Mouse (Mus musculus) adrenal gland, adult 18-20 months (tissue): ENCODE data around the gene Sox5. TPM values are rescaled to one million over a fixed set of nuclear protein-coding genes. Genes with fewer than 3 reads are reported as not detected.

Source experiments
- DNase-seq, 2 experiments: peaks; one replicate each; pipeline ENCODE4 v3.0.0; 2021 to 2022; ENCODE audit warnings: low spot score in 2 of 2
- long read RNA-seq, 2 experiments: library from polyadenylated mRNA; stranded (forward); transcript quantifications; one replicate each; pipeline ENCODE4 v2.0.0; 2021
- total RNA-seq, 2 experiments: library from RNA; stranded (reverse); gene quantifications; 1 replicate in 1 of 2; 2 replicates in 1 of 2; pipeline ENCODE4 v1.2.3; 2021

Sox5 gene
- 10 to 100 TPM; 10.9 to 16.5 TPM for total RNA-seq
- long read RNA-seq, experiment 1, partial matches to known transcripts = 0 of 2 reads
- long read RNA-seq, experiment 1, other reads (novel, unspliced or antisense) = 2 of 2 reads
- long read RNA-seq, experiment 2, partial matches to known transcripts = 2 of 5 reads
- long read RNA-seq, experiment 2, other reads (novel, unspliced or antisense) = 3 of 5 reads

GRCm38 (mm10) chr6:144781431-144782030 lies at the start of gene Sox5:
Gene Sox5 (minus strand): TSS chr6:144781977.
- peak; percentile 55 to 69 for DNase-seq

- no peak for DNase-seq
Measured at GRCm38 (mm10) chr6:144825018-144825602, 43.3 kb upstream of the Sox5 start.

GRCm38 (mm10) chr6:144824153-144824552 lies 42.4 kb upstream of the Sox5 start:
- DNase-seq = no peak

DNA sequence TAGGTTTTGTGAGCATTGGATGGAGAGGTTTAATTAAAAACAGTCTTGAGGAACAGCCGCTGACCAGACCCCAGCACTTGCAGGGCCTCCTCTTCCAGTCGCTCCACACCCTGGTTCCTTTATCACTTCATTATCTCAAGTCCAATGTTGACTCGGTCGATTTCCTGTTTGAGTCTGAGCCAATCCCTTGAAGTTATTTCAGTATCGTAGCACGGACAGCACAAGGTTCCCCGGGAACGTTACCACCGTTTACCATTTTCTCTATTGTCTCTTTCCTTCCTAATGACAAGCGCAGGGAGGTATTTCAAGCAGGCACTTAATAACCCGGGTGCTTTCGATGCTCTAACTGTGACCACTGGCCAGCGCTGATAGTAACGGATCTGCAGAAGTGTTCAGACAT lies 40.8 kb upstream of the Sox5 start:
- no peak for DNase-seq

GRCm38 (mm10) chr6:144821019-144821418 lies 39.2 kb upstream of the Sox5 start:
- no peak for DNase-seq

DNA sequence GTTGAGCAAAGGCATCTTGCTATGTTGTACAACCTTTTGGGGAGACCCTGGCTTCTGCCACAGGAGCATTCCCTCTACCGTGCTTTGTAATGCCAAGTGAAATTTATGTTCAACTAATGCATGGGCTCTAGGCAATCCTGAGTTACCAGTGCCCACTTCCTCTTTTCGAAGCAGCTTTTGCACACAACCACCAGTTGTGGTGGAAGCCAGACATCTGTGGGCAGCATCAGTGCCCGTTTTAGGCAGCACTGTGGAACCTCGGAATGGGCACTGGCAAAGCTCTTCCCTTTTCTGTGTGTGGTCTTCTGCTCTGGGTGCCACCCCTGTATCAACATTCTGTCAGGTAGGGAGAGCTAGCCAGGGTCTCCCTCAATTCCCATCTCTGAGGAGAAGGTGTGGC lies 36.2 kb upstream of the Sox5 start:
- no peak for DNase-seq

- DNase-seq = no peak
Measured at GRCm38 (mm10) chr6:144817329-144817932, 35.7 kb upstream of the Sox5 start.

DNA sequence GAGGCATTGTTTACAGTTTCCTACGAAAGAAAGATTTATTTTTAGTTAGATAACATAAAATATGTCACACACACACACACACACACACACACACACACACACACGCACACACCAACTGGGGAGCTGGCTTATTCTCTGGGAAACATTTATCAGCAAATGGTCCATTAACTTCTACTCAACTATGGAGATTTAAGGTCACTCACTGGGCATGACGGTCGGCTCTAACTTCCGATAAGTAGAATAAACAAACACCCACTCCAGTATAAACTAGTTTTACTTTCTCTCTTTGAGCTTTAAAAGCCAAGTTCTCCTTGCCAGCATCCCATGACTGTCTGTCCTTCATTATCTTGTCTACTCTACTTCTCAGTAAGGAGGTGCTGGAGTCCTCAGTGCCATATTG lies 33.8 kb upstream of the Sox5 start:
- DNase-seq = no peak

GRCm38 (mm10) chr6:144814931-144815364 lies 33.2 kb upstream of the Sox5 start:
- no peak for DNase-seq

DNA sequence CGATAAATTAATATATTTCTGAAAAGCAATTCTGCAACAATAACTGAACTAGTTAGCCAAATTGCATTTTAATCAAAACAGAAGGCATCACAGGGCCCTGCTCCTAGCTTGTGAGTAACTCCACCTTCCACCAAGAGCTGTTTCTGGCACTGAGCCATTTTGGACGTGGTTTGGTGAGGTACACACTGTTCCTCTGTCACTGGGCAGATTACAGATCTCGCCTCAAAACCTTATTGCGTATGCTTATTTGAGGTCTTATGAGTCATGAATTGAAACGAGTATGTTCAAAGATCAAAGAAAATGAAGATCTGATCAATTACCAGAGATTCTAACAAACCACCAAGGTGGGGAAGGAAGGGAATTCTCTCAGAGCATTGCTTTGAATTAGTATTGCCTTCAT lies 22.5 kb upstream of the Sox5 start:
- no peak for DNase-seq

- DNase-seq = no peak
Measured at GRCm38 (mm10) chr6:144803063-144803462, 21.3 kb upstream of the Sox5 start.

DNA sequence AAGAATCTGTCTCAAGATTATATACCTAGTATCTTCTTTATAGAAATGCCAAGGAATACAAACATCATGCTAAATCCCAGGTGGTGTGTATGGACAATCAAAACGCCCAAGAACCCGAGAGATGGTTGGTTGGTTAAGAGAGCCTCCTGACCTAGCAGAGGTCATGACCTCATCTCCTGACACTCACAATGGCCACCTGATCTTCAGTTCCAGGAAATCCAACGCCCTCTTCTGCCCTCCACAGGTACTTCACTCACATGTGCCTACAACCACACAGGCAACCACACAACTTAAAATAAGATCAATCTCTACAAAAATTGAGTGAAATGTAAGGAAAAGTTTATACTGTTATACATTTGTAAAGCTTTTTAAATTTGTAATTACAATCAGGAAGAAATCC lies 12.6 kb upstream of the Sox5 start:
- no peak for DNase-seq

GRCm38 (mm10) chr6:144792871-144793270 lies 11.1 kb upstream of the Sox5 start:
- DNase-seq = no peak

DNA sequence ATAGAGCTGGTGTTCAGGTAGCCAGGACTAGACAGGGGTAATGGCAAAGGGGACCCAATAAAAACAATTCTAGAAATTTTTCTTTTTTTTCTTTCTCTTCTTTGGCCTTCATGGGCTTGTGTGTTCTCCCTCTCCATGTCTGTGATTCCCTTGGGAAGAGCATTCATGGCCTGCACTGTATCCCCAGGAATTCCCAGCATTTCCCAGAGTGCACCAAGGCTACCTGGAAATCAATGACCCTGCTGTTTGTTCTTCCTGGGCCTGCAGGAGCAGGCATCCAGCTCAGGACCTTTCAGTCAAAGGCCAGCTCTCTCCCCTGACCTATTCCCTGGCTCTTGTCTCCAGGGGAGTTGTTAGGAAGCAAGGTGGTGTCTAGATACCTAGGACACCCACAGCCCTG lies 1.5 kb upstream of the Sox5 start:
- no peak for DNase-seq

DNA sequence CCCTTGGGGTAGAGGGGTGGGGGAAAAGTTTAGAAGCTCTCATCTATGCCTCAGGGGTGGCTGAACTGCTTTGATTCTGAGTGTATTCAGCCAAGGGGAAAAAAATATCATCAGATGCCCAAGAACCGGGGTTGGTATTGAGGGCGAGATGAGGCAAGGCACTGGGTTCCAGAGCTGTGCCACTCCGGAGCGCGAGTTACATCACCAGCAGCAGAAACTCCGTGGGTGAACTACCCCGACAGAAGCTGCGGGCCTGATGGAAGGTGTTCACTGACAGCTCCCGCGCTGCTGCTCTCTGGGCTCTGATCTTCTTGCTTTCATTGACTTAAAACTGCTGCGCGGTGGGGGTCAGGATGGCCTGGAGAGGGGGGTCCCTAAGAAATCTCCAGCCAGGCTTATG lies 1.1 kb upstream of the Sox5 start:
- DNase-seq = no peak

DNA sequence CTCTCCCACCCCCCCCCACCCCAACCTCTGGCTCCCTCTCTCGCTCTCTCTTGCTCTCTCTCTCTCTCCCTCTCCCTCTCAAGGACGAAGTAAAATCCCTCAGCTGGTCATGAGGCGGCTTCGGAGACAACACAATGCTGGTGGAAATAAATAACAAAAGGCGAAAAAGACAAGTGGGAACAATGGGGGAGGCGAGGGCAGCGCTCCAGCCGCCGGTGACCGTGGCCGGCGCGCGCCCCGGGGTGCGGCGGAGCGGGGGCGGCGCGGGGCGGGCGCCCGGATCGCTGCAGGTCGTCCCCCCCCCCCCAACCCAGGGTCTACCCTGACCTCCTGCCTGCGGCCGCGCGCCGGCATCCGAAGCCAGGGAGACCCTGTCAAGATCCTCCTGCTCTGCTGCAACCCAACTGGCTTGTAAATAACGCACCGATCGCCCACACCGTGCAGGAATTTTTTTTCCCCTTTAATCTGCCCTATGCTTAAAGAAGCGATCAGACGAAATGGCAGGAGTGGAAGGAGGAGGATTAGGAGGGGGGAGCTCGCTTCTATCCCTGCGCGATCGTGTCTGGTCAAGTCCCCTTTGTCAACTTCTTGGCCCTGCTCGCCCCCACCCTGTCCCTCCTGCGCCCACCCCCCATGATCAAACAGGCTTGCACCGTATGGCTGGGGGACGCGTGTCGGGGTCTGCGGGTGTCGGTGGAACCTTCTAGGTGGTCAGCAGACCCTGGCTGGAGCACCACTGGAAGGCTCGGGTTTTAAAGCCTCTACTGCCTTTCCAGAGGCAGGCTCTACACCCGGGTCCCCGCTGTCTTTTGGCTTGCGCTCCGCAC lies 467 bp upstream of the Sox5 start:
- DNase-seq = peak; percentile 25 to 42

- DNase-seq = peak in 1 of 2 experiments; percentile 22
Measured at GRCm38 (mm10) chr6:144780608-144781285, 1.0 kb downstream of the Sox5 start.

- no peak for DNase-seq
Measured at GRCm38 (mm10) chr6:144779945-144780607, 1.7 kb downstream of the Sox5 start.

- DNase-seq = no peak
Measured at GRCm38 (mm10) chr6:144777356-144778035, 4.3 kb downstream of the Sox5 start.

- DNase-seq = no peak
Measured at GRCm38 (mm10) chr6:144773736-144774135, 8.0 kb downstream of the Sox5 start.
